Mouse (Mus musculus): ENCODE measurements around the gene Rps5.
A peak's percentile ranks its signal among the peaks of the same experiment; 100 is the strongest.
"Not testable (repeated sequence)": the region's sequence is repeated elsewhere in the genome, so short reads cannot be mapped to it uniquely, and the experiment has no call there.

Gene Rps5

GRCm38 (mm10) chr7:12927693-12928589, 5.9 kb downstream of the Rps5 start:
- no peak for DNase-seq (ENCODE audit: low read depth)

GRCm38 (mm10) chr7:12933615-12934140, 11.6 kb downstream of the Rps5 start:
- no peak for DNase-seq (ENCODE audit: low read depth)

- DNase-seq (ENCODE audit: low read depth): no peak
Observed at GRCm38 (mm10) chr7:12934808-12935207, 12.7 kb downstream of the Rps5 start.

- not testable (repeated sequence) for DNase-seq (ENCODE audit: low read depth)
Observed at GRCm38 (mm10) chr7:12937254-12937803, 15.2 kb downstream of the Rps5 start.

- no peak for DNase-seq (ENCODE audit: low read depth)
Observed at GRCm38 (mm10) chr7:12940599-12940998, 18.5 kb downstream of the Rps5 start.

GRCm38 (mm10) chr7:12943488-12943887, 21.4 kb downstream of the Rps5 start:
- DNase-seq (ENCODE audit: low read depth): no peak

- DNase-seq (ENCODE audit: low read depth): peak; percentile 89
Observed at GRCm38 (mm10) chr7:12949032-12949871, 27.2 kb downstream of the Rps5 start.

- DNase-seq (ENCODE audit: low read depth): no peak
Observed at GRCm38 (mm10) chr7:12949872-12950229, 27.8 kb downstream of the Rps5 start.

- DNase-seq (ENCODE audit: low read depth): no peak
Observed at GRCm38 (mm10) chr7:12954896-12955295, 32.8 kb downstream of the Rps5 start.

- DNase-seq (ENCODE audit: low read depth): no peak
Observed at GRCm38 (mm10) chr7:12957511-12957910, 35.4 kb downstream of the Rps5 start.

- DNase-seq (ENCODE audit: low read depth): no peak
Observed at GRCm38 (mm10) chr7:12958948-12959347, 36.9 kb downstream of the Rps5 start.

- no peak for DNase-seq (ENCODE audit: low read depth)
Observed at GRCm38 (mm10) chr7:12959718-12960117, 37.6 kb downstream of the Rps5 start.

GRCm38 (mm10) chr7:12961511-12962141, 39.5 kb downstream of the Rps5 start:
- peak; percentile 63 for DNase-seq (ENCODE audit: low read depth)

GRCm38 (mm10) chr7:12965678-12966091, 43.6 kb downstream of the Rps5 start, which contains the start of gene Zfp324:
Gene Zfp324, plus strand, starts transcription at chr7:12965838.
- peak; percentile 85 for DNase-seq (ENCODE audit: low read depth)

GRCm38 (mm10) chr7:12966104-12966845, 44.2 kb downstream of the Rps5 start:
- no peak for DNase-seq (ENCODE audit: low read depth)

- DNase-seq (ENCODE audit: low read depth): no peak
Observed at GRCm38 (mm10) chr7:12970906-12971305, 48.8 kb downstream of the Rps5 start.

Data from c-Kit-positive CD71-positive TER-119-negative erythroid progenitor cells, embryonic 14.5 days (primary cell).